28 mouse cellular contexts compared by ENCODE assay signal in the genomic region with DNA sequence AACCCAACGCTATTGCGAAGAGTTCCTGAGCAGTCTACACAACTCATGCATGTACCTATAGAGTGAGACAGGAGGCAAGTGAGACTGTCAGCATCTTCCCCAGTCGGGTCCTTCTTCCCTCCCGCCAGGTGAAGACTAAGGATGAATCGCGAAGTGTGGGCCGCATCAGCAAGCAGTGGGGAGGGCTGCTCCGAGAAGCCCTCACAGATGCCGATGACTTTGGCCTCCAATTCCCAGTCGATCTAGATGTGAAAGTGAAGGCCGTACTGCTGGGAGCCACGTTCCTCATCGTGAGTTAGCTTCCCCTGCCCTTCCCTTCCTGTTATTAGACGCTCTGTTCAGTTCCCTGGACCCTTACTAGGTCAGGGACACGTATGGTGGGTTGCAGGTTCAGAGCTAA. TPM values are rescaled to one million over a fixed set of nuclear protein-coding genes. Genes with fewer than 3 reads are reported as not detected.
DNase-seq lines count a peak whose midpoint lies in the region; ATAC-seq and TF ChIP-seq lines count a peak whose summit lies in the region.
"Had no signal": no experiment of that assay in that cellular context is flagged by ENCODE, and none has a peak within 500 bp of the region (broad histone marks: within the 10 kb centered on the region; RNA-seq: fewer than 3 reads in every experiment).

No protein-coding gene starts in this region.

- 81% methylated on average over 15 of the region's 15 CpGs for WGBS in heart, adult 2 months
- 92% methylated on average over 15 of the region's 15 CpGs for WGBS in heart, embryonic 12.5 days
- 79% methylated on average over 15 of the region's 15 CpGs for WGBS in liver, postnatal 0 days (ENCODE audit: insufficient replicate concordance)
- WGBS in midbrain, embryonic 13.5 days, result 93% methylated on average over 15 of the region's 15 CpGs

- no peak for ATAC-seq in heart, embryonic 12.5 days (ENCODE audit: insufficient number of reproducible peaks, low FRiP score)
- no peak for ATAC-seq in liver, postnatal 0 days
- ATAC-seq in midbrain, embryonic 13.5 days, result no peak
- ATAC-seq: activated CD4-positive, CD25-positive, alpha-beta regulatory T cell, adult 4 months; forebrain, embryonic 16.5 days; lung, postnatal 0 days had no signal

- peaks cover 5% of the 10 kb centered on the region for H3K4me1 ChIP-seq in heart, adult 2 months (ENCODE audit: control insufficient read depth, insufficient read depth, low read length)
- peaks cover 35% of the 10 kb centered on the region for H3K4me1 ChIP-seq in heart, embryonic 12.5 days (replicated peaks)
- peaks cover 13% of the 10 kb centered on the region for H3K4me1 ChIP-seq in brown adipose tissue, adult 24 weeks (ENCODE audit: control insufficient read depth, insufficient read depth, insufficient read length, low read length)
- peaks cover 75% of the 10 kb centered on the region for H3K4me1 ChIP-seq in liver, postnatal 0 days (ENCODE audit: insufficient read depth)
- peaks cover 40% of the 10 kb centered on the region for H3K4me1 ChIP-seq in midbrain, embryonic 13.5 days (replicated peaks)

- intact Hi-C loops in heart, adult 2 months (cut with DNase I), result no loop called here

- no peak overlapping the region for H3K9ac ChIP-seq in heart, adult 2 months (ENCODE audit: low read depth, low read length)
- H3K9ac ChIP-seq in heart, embryonic 12.5 days, result no peak overlapping the region
- H3K9ac ChIP-seq in liver, postnatal 0 days (replicated peaks), result no peak overlapping the region
- no peak overlapping the region for H3K9ac ChIP-seq in midbrain, embryonic 13.5 days (replicated peaks)
- H3K9ac ChIP-seq: embryonic facial prominence, embryonic 15.5 days; hindbrain, embryonic 15.5 days; liver, embryonic 14.5 days; midbrain, embryonic 12.5 days had no signal

- no peak for TF ChIP-seq POLR2A in heart, adult 2 months (IDR thresholded peaks at IDR 0.05; ENCODE audit: insufficient read depth, low read depth, low read length)

- no peak for TF ChIP-seq CTCF in heart, adult 2 months (IDR thresholded peaks at IDR 0.05)
- TF ChIP-seq CTCF in liver, postnatal 0 days (IDR thresholded peaks at IDR 0.05; ENCODE audit: low read depth), result no peak

- no peaks in the 10 kb centered on the region; the same call in 1 of the 2 replicates for H3K36me3 ChIP-seq in heart, adult 2 months (ENCODE audit: control insufficient read depth, insufficient read depth, low read length)
- H3K36me3 ChIP-seq in heart, embryonic 12.5 days, result peaks cover 49% of the 10 kb centered on the region
- peaks cover 37% of the 10 kb centered on the region for H3K36me3 ChIP-seq in liver, postnatal 0 days (replicated peaks; ENCODE audit: insufficient read depth, low read length)
- H3K36me3 ChIP-seq in midbrain, embryonic 13.5 days, result peaks cover 43% of the 10 kb centered on the region

- no peak overlapping the region for H3K4me2 ChIP-seq in heart, embryonic 12.5 days
- 0 out of 2 replicates have a peak overlapping the region, but pooled peaks have one; percentile 7 for H3K4me2 ChIP-seq in liver, postnatal 0 days (ENCODE audit: low read depth, low read length)
- H3K4me2 ChIP-seq in midbrain, embryonic 13.5 days (replicated peaks), result no peak overlapping the region
- H3K4me2 ChIP-seq: embryonic facial prominence, embryonic 15.5 days; hindbrain, embryonic 15.5 days; midbrain, embryonic 12.5 days had no signal

- H3K4me3 ChIP-seq in heart, adult 2 months, result peak overlapping the region; percentile 20; the same call in 1 of the 2 replicates
- no peak overlapping the region for H3K4me3 ChIP-seq in heart, embryonic 12.5 days
- H3K4me3 ChIP-seq in brown adipose tissue, adult 24 weeks (ENCODE audit: insufficient read depth, low read depth, low read length), result no peak overlapping the region
- H3K4me3 ChIP-seq in liver, postnatal 0 days (ENCODE audit: low read depth, low read length), result no peak overlapping the region
- H3K4me3 ChIP-seq in midbrain, embryonic 13.5 days (replicated peaks), result no peak overlapping the region
- H3K4me3 ChIP-seq: embryonic facial prominence, embryonic 15.5 days; hindbrain, embryonic 15.5 days; midbrain, embryonic 12.5 days had no signal

- peak; percentile 22 to 32 for DNase-seq in adrenal gland, postnatal 36 days
- no peak for DNase-seq in adrenal gland, postnatal 10 days
- DNase-seq in heart, adult 2 months, result no peak
- no peak for DNase-seq in liver, postnatal 0 days
- DNase-seq: adrenal gland, adult 8-10 months; cerebellum, adult 18-20 months; gastrocnemius, postnatal 36 days; right cerebral cortex, postnatal 25 days; spleen, adult 18-20 months had no signal

- H3K79me2 ChIP-seq in heart, adult 2 months (replicated peaks; ENCODE audit: control insufficient read depth, insufficient read depth, low read length), result no peaks in the 10 kb centered on the region

- H3K27me3 ChIP-seq in heart, adult 2 months (ENCODE audit: control insufficient read depth, insufficient read depth, low read length), result no peaks in the 10 kb centered on the region
- H3K27me3 ChIP-seq in heart, embryonic 12.5 days (replicated peaks), result no peaks in the 10 kb centered on the region
- H3K27me3 ChIP-seq in liver, postnatal 0 days (ENCODE audit: insufficient read depth, low read length), result no peaks in the 10 kb centered on the region
- H3K27me3 ChIP-seq in midbrain, embryonic 13.5 days, result no peaks in the 10 kb centered on the region
- H3K27me3 ChIP-seq: embryonic facial prominence, embryonic 15.5 days; hindbrain, embryonic 15.5 days; midbrain, embryonic 12.5 days had no signal

- peak overlapping the region; percentile 67 for H3K27ac ChIP-seq in heart, adult 2 months
- no peak overlapping the region for H3K27ac ChIP-seq in heart, embryonic 12.5 days (ENCODE audit: poor library complexity, severe bottlenecking)
- 0 out of 2 replicates have a peak overlapping the region, but pooled peaks have one; percentile 82 for H3K27ac ChIP-seq in brown adipose tissue, adult 24 weeks (replicated peaks; ENCODE audit: low read depth, low read length)
- peak overlapping the region; percentile 76 for H3K27ac ChIP-seq in liver, postnatal 0 days (ENCODE audit: low read depth)
- H3K27ac ChIP-seq in midbrain, embryonic 13.5 days, result no peak overlapping the region
- H3K27ac ChIP-seq: embryonic facial prominence, embryonic 15.5 days; hindbrain, embryonic 15.5 days; kidney, postnatal 0 days; midbrain, embryonic 12.5 days had no signal

- no peak for TF ChIP-seq EP300 in heart, adult 2 months (IDR thresholded peaks at IDR 0.05; ENCODE audit: insufficient read depth, low read depth, low read length)
- no peak for TF ChIP-seq EP300 in liver, postnatal 0 days (IDR thresholded peaks at IDR 0.05; ENCODE audit: low read depth)

- no peaks in the 10 kb centered on the region for H3K9me3 ChIP-seq in heart, embryonic 12.5 days (replicated peaks)
- H3K9me3 ChIP-seq in liver, postnatal 0 days (ENCODE audit: low read length), result no peaks in the 10 kb centered on the region
- no peaks in the 10 kb centered on the region for H3K9me3 ChIP-seq in midbrain, embryonic 13.5 days
- H3K9me3 ChIP-seq: embryonic facial prominence, embryonic 15.5 days; hindbrain, embryonic 15.5 days; midbrain, embryonic 12.5 days had no signal

RNA-seq across cellular contexts. Expression of a gene that starts 3.7 kb away (rescaled TPM):
- total RNA-seq in adrenal gland, postnatal 36 days (2021), result 10 to 100 TPM; 49.3 to 50.4 TPM
- 10 to 100 TPM; 49.2 to 59.2 TPM for total RNA-seq in adrenal gland, postnatal 10 days (2021)
- total RNA-seq in heart, adult 2 months (2021), result 10 to 100 TPM; 21.2 to 22.4 TPM
- polyA plus RNA-seq in heart, adult 2 months (2012; rRNA removed), result 45.3 and 48.3 TPM in 2 replicates
- 77.9 and 82.3 TPM in 2 replicates for polyA plus RNA-seq in heart, embryonic 12.5 days (2016; fragmentation: Nextera tagmentation; extraction: Ambion mirVana)
- polyA plus RNA-seq in brown adipose tissue, adult 24 weeks (2012; ENCODE audit: insufficient read depth, insufficient read length, missing spikeins), result 18.7 TPM in 2 replicates
- 20.8 and 23.1 TPM in 2 replicates for polyA plus RNA-seq in liver, postnatal 0 days (2015; fragmentation: Nextera tagmentation; extraction: Ambion mirVana)
- polyA plus RNA-seq in midbrain, embryonic 13.5 days (2015; fragmentation: Nextera tagmentation; extraction: Ambion mirVana), result 55.0 and 56.3 TPM in 2 replicates

RNA-seq across cellular contexts. Expression of a gene that starts 8.6 kb away (rescaled TPM):
- total RNA-seq in adrenal gland, postnatal 36 days (2021), result not detected
- under 1 TPM; 0.12 to 0.24 TPM for total RNA-seq in adrenal gland, postnatal 10 days (2021)
- not detected for total RNA-seq in heart, adult 2 months (2021)
- polyA plus RNA-seq in heart, adult 2 months (2012; rRNA removed), result 0.20 and 0.68 TPM in 2 replicates
- polyA plus RNA-seq in heart, embryonic 12.5 days (2016; fragmentation: Nextera tagmentation; extraction: Ambion mirVana), result 0.28 and 0.32 TPM in 2 replicates
- not detected in 2 replicates for polyA plus RNA-seq in brown adipose tissue, adult 24 weeks (2012; ENCODE audit: insufficient read depth, insufficient read length, missing spikeins)
- polyA plus RNA-seq in liver, postnatal 0 days (2015; fragmentation: Nextera tagmentation; extraction: Ambion mirVana), result 0.28 and 0.69 TPM in 2 replicates
- 0.27 and 0.31 TPM in 2 replicates for polyA plus RNA-seq in midbrain, embryonic 13.5 days (2015; fragmentation: Nextera tagmentation; extraction: Ambion mirVana)
- total RNA-seq: common myeloid progenitor, adult 5-6 weeks; gastrocnemius, postnatal 36 days; layer of hippocampus, postnatal 14 days; monocyte, adult 5-6 weeks; neutrophil, adult 5-6 weeks had no signal
- polyA plus RNA-seq: activated CD4-positive, CD25-positive, alpha-beta regulatory T cell, adult 4 months; heart, postnatal 0 days had no signal

RNA-seq across cellular contexts. Expression of a gene that starts 11.6 kb away (rescaled TPM):
- 100 to 1,000 TPM; 144 to 166 TPM for total RNA-seq in adrenal gland, postnatal 36 days (2021)
- 100 to 1,000 TPM; 137 to 145 TPM for total RNA-seq in adrenal gland, postnatal 10 days (2021)
- 100 to 1,000 TPM; 214 to 254 TPM for total RNA-seq in heart, adult 2 months (2021)
- 308 and 350 TPM in 2 replicates for polyA plus RNA-seq in heart, adult 2 months (2012; rRNA removed)
- polyA plus RNA-seq in heart, embryonic 12.5 days (2016; fragmentation: Nextera tagmentation; extraction: Ambion mirVana), result 289 and 297 TPM in 2 replicates
- polyA plus RNA-seq in brown adipose tissue, adult 24 weeks (2012; ENCODE audit: insufficient read depth, insufficient read length, missing spikeins), result 206 and 248 TPM in 2 replicates
- 412 and 418 TPM in 2 replicates for polyA plus RNA-seq in liver, postnatal 0 days (2015; fragmentation: Nextera tagmentation; extraction: Ambion mirVana)
- polyA plus RNA-seq in midbrain, embryonic 13.5 days (2015; fragmentation: Nextera tagmentation; extraction: Ambion mirVana), result 329 and 331 TPM in 2 replicates

RNA-seq across cellular contexts. Expression of a gene that starts 12.3 kb away (rescaled TPM):
- total RNA-seq in adrenal gland, postnatal 36 days (2021), result 10 to 100 TPM; 14.4 to 22.3 TPM
- total RNA-seq in adrenal gland, postnatal 10 days (2021), result 10 to 100 TPM; 17.3 to 23.5 TPM
- total RNA-seq in heart, adult 2 months (2021), result 1 to 10 TPM; 3.4 to 5.0 TPM
- 6.0 and 6.7 TPM in 2 replicates for polyA plus RNA-seq in heart, adult 2 months (2012; rRNA removed)
- polyA plus RNA-seq in heart, embryonic 12.5 days (2016; fragmentation: Nextera tagmentation; extraction: Ambion mirVana), result 1.8 and 2.3 TPM in 2 replicates
- 1.8 and 2.7 TPM in 2 replicates for polyA plus RNA-seq in brown adipose tissue, adult 24 weeks (2012; ENCODE audit: insufficient read depth, insufficient read length, missing spikeins)
- 0.60 and 0.75 TPM in 2 replicates for polyA plus RNA-seq in liver, postnatal 0 days (2015; fragmentation: Nextera tagmentation; extraction: Ambion mirVana)
- 20.5 and 21.3 TPM in 2 replicates for polyA plus RNA-seq in midbrain, embryonic 13.5 days (2015; fragmentation: Nextera tagmentation; extraction: Ambion mirVana)
- total RNA-seq: neutrophil, adult 5-6 weeks had no signal

RNA-seq across cellular contexts. Expression of a gene that starts 27.9 kb away (rescaled TPM):
- not detected for total RNA-seq in adrenal gland, postnatal 36 days (2021)
- total RNA-seq in adrenal gland, postnatal 10 days (2021), result not detected
- total RNA-seq in heart, adult 2 months (2021), result not detected
- 0.23 and 0.32 TPM in 2 replicates for polyA plus RNA-seq in heart, adult 2 months (2012; rRNA removed)
- polyA plus RNA-seq in heart, embryonic 12.5 days (2016; fragmentation: Nextera tagmentation; extraction: Ambion mirVana), result not detected in 2 replicates
- polyA plus RNA-seq in brown adipose tissue, adult 24 weeks (2012; ENCODE audit: insufficient read depth, insufficient read length, missing spikeins), result not detected in 2 replicates
- not detected in 2 replicates for polyA plus RNA-seq in liver, postnatal 0 days (2015; fragmentation: Nextera tagmentation; extraction: Ambion mirVana)
- 0.51 and 0.64 TPM in 2 replicates for polyA plus RNA-seq in midbrain, embryonic 13.5 days (2015; fragmentation: Nextera tagmentation; extraction: Ambion mirVana)
- total RNA-seq: common myeloid progenitor, adult 5-6 weeks; gastrocnemius, postnatal 36 days; heart, adult 8-10 months; hematopoietic stem cell, adult 5-6 weeks; monocyte, adult 5-6 weeks; neutrophil, adult 5-6 weeks had no signal
- polyA plus RNA-seq: activated CD4-positive, CD25-positive, alpha-beta regulatory T cell, adult 4 months; heart, postnatal 0 days; intestine, embryonic 14.5 days; kidney, postnatal 0 days; liver, embryonic 14.5 days; lung, postnatal 0 days had no signal

Comparison
In these comparisons a context has a peak if more than half of its experiments do, and no peak if none do; other contexts are left out.
1. DNase-seq: peak in adrenal gland, postnatal 36 days (2 of 2); none in adrenal gland, postnatal 10 days (single experiment), heart, adult 2 months (0 of 2) and liver, postnatal 0 days (single experiment).
2. H3K27ac ChIP-seq: peak in heart, adult 2 months (single experiment), brown adipose tissue, adult 24 weeks (single experiment) and liver, postnatal 0 days (single experiment); none in heart, embryonic 12.5 days (single experiment) and midbrain, embryonic 13.5 days (single experiment).